Mouse (Mus musculus) c-Kit-negative CD71-positive TER-119-positive erythroid progenitor cells, embryonic 14.5 days (primary cell): ENCODE measurements around the gene Mrpl54.

ENCODE experiments used
- DNase-seq: peaks from one replicate; pipeline ENCODE4 v3.0.0-alpha.2; 2013; ENCODE audit warnings: low read depth, low spot score

Mrpl54 gene

DNA sequence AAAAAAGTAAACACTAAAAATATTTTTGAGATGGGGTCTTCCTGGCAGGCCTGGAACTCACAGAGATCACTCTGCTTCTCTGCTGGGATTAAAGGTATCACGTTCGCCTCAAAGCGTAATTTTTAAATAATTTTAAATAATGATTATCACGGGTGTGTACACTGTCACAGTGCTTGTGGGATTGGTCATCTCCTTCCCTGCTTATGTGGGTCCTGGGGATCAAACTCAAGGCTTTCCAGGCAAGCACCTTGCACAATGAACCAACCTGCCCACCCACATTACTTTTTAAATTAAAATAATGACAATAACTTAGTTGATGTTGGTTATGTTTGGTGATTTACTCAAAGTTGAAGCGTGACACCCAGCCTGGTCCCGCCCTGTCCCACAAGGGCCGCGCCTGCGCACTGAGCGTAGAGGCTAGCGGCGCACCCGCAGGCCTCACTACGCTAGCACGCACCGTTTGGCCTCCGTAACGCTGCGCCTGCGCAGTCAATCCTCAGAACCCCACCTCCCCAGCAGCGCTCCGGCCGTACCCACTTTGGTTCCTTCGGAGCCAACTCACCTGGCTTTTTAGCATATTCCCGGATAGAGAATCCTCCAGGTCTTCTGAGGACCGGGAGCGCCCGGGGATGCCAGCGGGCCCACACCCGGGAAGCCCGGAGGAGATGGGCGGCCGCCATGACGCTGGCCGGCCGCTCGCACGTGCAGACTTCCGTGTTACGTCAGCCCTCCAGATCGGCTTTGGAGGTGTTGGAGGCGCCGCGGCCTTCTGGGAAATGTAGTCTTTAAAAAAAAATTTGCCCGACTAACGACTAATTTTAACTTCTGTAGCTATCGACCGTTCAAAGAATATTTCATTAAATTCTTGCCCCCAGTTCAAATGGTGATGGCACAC, at the start of gene Mrpl54, which contains the start of gene Apba3:
TSS of gene Mrpl54 (minus strand) at position 724 of the 895 bp plus-strand sequence.
TSS of gene Apba3 (plus strand) at position 750 of the 895 bp plus-strand sequence.
- DNase-seq = peak; percentile 97

DNA sequence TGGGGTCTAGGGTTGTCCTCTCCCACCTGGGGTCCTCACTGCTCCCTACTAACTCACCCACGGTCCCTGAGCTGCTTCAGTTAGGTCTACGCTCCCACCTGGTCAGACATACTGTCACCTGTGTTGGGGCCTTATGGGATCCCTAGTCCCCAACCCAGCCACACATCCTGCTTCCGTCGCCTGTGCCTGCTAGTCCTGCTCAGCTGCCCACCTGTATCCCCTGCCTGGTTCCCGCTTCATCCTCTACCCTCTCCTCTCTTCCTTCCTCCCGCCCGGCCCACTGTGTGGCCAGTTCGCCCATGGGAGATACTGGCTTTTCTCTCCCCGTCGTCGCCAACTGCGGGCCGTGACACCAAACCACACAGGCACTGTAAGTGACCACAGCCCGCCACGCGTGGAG, 48.9 kb upstream of the Mrpl54 start:
- DNase-seq = no peak

DNA sequence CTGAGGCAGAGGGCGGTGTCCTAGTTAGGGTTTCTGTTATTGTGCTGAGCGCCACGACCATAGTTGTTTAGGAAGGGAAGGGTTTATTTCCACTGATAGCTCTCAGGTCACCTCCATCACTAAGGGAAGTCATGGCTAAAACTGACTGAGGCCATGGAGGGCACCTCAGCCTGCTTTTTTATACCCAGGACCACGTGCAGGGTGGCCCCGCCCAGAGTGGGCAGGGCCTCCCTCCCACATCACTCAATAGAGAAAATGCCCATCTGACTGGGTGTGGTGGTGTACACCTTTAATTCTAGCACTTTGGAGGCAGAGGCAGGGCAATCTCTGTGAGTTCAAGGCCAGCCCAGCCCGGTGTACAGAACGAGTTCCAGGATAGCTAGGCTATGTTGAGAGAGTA, 47.5 kb upstream of the Mrpl54 start:
- DNase-seq = no peak

DNA sequence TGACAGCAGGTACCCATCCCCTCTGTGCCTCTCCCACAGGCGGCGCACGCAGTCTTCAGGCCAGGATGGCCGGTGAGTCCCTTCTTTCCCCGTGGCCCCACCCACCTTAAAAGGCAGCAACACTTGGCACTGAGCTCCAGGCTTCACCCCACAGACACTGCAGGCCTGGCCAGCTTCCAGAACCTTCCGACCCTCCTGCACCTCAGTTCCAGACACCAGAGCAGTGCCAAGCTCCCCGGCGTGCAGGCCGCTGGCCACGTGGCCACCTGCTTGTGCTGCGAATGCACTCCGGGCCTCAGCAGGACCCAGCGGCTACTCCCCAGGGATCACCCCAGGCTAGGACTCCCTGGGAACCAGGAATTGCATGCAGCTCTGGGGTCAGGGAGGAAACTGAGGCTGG, 46.8 kb upstream of the Mrpl54 start:
- DNase-seq = no peak

DNA sequence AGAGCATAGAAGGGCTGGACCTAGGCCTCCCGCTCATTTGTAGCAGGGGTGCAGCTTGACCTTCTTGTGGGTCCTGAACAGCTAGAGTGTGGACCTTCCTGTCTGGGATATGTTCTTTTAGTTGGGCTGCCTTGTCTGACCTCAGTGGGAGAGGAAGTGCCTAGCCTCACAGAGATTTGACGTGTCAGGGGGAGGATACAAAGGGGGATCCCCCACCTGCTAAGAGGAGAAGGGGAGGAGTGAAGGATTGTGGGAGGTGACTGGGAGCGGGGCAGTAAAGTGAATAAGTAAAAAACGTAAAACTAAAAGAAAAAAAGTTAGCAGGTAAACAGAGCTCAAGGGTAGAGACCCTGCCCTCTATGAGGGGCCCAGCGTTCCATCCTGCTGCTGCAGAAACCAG, 42.8 kb upstream of the Mrpl54 start:
- DNase-seq = no peak

DNA sequence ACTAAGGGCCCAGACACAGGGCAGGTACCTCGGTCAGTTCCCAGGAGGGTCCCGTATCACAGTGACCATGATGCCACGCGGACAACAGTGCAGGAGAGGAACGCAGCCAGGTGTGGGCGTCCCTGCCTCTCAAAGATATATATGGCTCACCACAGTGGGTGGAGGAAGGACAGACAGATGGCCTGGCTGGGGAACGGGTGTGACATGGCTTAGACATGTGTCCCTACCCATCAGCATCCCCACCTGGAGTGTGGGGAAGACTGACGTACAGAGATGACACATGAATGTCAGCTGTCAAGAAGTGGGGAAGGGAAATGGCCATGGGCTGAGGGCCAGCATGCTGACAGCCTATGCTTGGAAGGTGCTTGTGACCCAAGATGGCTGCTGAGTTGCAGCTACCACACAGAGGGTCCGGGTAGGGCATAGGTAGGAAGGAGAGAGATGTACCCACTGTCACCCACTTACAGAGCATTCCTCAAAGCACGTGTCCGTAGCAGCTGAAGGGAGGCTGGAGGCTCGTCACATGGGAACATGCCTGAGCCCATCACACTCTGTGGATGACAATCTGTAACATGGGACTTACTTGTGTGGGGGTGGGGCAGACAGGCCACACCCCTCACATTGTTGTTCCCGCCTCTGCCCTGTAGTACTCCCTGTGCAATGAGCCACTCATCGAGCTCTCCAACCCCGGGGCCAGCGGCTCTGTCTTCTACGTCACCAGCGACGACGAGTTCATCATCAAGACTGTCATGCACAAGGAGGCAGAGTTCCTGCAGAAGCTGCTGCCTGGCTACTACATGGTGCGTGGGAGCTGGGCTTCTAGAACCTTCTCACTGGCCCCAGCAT, 40.3 kb upstream of the Mrpl54 start:
- DNase-seq = no peak

DNA sequence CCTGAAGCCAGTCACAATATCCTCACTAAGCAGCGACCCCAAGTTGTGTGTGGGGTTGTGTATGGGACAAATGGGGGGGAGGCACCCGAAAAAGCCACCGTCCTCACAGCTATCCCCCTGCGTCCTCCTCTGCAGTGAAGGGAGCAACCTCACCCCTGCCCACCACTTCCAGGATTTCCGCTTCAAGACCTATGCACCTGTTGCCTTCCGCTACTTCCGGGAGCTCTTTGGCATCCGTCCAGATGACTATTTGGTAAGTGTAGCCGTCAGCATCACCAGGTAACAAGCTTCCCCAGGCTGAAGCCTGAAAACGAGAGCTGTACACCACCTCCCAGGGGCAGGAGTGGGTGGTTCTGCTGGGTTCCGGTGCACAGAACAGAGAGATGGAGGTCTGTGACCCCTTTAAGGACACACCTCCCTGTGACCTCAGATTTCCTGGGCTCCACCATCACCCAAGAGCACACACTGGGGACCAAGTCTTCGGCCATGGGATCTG, 39.5 kb upstream of the Mrpl54 start:
- no peak for DNase-seq

DNA sequence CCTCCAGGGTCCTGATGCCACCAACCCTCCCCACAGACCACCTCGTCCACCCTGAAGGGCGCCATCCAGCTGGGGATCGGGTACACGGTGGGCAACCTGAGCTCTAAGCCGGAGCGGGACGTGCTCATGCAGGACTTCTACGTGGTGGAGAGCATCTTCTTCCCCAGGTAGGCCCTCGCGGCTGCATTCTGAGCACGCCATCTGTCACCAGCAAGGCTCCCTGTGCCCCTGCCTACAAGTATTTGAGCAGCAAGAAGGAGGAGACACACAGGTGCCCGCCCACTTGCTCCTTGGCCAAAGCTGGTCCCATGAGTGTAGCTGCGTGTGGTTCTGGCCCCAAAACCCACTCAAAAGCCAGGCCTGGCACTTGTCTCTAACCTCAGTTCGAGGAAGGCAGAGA, 38.9 kb upstream of the Mrpl54 start:
- no peak for DNase-seq

DNA sequence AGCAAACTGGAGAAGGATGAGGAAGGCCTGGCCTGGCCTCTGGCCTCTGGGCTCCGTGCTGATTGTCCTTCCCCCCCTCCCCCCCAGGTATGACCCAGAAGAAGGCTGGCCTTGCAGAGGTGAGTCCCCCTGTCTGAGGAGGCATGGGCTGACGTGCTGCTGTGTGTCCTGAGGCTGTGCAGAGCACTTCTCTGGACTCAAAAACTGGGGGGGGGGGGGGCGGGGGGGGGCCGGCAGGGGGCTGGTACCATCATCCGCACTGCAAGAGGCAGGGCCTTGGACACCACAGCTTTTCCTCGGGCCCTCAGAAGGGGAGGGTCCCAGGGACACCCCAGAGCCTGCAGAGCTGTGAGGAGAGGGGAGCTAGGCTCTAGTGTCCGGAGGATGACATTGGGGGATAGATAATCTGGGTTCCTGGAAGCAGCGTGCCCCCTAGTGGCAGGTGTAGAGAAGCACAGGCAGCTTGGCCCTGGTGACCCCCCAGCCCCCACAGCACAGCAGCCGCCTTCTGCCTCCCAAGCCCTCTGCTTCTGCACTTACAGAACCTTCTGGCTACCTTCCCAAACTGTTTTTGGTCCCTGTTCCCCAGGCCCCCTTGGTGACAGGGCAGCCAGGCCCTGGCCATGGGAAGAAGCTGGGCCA, 38.0 kb upstream of the Mrpl54 start:
- peak; percentile 39 for DNase-seq

DNA sequence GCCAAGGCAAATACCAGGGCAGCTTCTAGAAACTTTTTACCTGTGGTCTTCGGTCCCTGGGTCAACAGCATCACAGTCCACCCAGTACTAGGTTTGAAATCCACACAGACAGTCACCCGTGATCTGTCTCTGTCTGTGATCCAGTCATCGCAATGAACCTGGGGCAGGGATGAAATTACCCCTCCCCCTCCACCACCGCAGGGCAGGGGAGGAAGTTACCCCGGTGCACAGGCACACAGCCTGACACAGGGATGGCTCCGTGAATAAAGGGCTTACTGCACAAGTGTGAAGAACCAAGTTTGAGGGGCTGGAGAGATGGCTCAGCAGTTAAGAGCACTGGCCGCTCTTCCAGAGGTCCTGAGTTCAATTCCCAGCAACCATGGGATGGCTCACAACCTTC, 37.0 kb upstream of the Mrpl54 start:
- DNase-seq = no peak

DNA sequence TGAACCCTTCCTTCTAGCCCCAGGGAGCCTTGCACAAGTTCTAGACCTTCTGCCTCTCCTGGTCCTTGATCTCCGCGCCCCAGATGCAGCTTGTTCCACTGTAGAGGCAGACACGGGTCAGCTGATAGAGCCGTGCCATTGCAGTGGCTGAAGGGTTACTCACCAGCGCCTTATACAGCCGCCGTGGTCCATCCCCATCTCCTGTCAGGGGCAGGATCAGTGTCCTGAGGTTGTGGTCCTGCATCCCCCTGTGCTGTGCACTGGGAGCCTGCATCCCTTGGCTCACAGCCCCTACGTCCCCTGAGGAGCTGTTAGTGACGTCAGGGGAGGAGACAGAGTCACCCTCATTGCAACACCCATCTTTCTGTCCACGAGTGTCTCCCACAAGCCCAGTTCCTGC, 36.5 kb upstream of the Mrpl54 start:
- no peak for DNase-seq

DNA sequence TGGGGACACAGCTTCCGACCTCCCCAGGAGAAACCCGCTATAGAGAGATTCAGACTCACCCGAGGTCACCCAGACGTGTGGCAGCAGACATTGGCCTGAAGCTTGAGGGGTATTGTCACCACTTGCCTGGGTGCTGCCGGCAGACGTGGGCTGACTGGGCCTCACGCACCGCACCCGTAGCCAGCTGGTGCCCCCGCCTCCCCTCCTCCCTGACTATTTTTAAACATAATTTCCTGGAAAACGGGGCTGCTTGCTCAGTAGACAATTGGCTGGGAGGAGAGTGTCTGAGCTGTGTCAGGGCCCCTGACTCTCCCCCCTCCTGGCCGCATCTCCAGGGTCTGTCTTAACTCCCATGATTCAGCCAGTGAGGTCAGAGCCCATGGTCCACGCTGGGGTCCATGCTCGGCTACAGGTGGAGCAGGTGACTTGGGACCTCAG, 36.1 kb upstream of the Mrpl54 start:
- DNase-seq = no peak

DNA sequence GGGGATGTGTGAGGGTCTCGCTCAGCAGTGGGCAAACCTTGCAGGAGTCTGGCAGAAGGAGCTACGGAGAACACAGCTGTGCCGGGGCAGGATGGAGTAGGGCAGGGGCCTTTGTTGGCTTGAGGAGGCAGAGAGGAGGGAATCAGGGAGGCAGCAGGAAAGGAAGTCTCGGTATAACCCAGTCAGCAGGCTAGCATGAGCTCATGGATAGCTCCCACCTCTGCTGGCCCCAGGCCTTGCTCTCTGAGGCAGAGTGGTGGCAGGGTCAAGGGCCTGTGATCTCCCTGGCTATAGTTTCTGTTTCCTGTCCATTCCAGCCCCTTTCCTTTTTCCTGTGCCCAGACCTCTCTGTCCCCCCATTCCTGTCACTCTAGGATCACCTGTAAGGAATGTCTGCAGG, 35.6 kb upstream of the Mrpl54 start:
- no peak for DNase-seq

DNA sequence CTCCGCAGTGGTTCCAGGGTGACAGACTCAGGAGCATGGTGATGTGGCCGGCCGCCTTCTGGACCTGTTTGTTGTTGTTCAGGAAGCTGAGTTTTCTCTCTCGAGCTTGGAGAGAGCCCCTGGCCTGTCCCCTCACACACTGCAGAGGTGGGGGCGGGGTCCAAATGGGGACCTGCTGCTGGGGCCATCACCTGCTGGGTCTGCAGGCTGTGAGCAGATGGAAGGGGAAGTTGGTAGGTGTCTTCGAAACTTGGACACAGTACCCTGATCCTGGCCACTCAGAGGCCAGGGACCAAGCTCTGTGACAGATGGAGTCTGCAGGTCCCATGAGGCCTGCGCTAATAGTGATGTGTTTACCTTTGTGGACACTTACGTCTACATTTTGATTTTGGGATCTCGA, 34.6 kb upstream of the Mrpl54 start:
- DNase-seq = no peak

DNA sequence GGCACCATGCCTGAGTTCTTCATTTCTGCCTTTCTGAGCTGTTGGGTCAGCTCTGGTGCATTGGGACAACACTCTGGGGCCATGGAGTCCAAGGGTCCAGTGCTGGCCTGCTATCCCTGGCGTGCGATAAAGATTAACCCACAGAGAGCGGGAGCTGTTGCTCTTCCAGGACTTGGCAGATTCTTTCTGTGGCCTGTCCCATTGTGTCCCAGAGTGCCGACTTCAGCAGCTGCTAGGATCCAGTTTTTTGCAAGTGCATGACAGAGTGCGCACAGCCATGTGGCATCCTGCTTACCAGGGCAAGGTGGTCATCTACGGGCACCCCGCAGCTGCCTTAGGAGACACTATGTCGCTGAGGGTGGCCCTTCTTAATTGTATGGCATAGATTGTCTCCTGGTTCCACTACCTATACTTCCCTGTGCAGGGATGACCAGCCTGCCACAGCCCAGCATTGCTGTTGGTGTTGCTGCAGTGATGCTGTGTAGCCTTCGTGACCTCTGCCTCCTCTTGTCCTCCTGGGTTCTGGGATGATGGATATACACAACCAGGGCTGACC, 33.7 kb upstream of the Mrpl54 start:
- DNase-seq = no peak

DNA sequence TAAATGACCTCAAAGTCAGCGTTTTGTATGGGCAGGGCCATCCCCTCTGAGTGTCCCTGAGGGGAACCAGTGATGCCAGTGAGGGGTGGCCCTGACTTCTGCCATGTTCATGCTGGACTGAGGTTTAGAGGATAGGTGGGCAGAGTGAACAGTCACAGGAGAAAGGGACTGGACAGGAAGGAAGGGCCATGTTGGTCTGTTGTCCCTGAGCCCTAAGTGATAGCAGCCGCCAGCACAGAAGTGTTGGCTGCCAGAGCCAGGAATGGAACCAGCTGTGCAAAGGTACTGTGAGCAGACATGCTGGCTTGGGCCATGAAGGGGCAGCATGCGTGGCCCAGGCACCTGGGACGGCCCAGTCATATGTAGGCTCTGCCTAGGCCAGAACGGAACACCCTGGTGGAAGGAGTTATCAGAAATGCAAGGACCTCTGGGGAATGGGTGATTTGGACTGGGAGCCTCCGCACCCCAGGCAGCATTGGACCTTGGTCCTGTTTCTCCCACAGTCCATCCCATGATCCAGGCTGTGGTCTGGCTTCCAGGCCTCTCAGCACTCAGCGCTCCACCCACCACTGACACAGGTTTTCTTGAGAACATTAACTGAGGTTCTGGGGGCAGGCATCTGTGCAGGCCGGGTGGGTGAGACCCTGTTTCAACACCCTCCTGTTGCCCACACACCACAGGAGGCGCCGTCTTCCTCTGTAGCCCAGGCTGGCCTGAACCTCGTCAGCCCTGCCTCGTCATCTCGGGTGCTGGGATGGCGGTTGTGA, 33.0 kb upstream of the Mrpl54 start:
- no peak for DNase-seq

DNA sequence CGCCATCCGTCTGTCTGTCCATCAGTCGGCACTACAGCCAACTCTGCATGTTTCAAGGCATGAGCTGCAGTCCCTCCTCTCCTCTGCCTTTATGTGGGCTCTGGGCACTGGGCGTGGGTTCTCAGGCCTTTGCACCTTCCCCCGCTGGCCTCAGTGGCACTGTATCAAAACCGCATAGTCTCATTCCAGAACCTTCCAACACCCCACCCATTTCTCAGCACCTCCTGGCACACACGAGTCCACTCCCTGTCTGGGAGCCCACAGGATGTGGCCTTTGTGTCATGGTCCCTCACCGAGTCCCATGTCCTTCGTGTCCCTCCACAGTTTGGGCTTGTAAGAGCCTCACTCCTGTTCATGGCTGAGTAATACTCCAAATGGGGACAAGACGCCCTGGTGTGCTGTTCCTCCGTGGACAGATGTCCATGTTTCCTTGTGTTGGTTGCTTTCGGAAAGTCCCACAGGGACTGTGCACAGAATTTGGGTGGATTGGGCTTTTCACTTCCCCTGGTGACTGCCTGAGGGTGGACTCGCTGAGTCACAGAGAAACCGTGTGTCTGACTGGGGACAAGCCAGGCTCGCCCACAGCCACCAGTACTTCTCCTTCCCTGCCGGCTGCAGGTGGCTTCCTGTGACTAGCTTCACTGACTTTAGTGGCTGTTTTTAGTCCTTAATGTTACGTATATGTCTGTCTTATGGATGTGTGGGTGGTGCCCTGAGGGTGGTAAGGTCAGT, 31.8 kb upstream of the Mrpl54 start:
- no peak for DNase-seq

DNA sequence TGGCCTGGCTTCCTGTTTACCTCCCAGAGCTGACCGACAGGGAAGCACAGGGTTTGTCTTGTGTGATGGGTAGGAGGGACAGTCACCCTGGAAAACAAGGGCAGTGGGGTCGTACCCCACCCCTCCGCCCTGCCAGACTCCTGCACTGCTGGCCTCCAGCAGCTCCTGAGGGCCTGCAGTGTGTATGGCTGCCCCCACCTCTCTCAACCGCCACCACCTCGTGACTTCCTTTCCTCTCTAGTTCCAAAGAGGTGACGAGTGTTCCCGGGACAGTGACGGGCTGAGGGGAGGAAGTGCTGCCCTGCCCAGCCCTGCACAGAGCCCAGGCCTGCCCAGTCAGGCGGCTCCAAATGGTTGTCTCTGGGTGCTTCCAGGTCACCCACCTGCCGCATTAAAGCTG, 31.1 kb upstream of the Mrpl54 start:
- no peak for DNase-seq

DNA sequence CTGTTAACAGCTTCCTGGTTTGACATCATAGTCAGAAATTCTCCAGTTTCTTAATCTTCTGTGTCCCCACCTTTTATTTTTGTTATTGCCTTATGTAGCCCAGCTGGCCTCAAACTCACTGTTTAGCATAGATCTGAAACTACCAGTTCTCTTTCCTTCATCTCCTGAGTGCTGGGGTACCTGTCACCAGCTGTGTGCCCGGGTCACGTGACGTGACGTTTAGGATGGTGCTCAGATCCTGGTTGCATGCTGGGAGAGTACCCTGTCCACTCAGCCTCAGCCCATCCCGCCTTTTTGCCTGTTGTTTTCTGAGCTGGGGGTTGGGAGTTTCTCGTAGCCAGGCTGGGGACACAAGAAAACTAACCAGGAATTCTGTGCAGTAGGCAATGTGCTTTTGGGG, 30.5 kb upstream of the Mrpl54 start:
- DNase-seq = no peak

DNA sequence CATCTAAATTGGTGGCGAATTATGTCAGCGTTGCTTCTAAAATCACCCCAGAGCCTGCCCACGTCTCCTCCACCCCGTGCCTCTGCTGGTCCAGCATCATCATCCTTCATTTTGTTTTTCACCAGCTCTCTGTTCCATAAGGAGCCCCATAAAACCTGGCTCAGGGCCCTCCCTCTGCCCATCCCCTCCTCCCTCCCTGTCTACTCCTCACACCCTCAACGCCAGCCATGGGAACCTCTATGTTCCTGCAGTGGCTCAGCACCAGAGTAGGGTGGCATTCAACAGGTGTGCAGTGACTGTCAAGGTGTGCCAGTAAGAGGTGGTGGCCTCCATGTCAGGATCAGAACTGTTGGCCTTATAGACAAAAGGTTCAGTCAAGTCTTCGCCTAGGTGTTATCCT, 28.5 kb upstream of the Mrpl54 start:
- no peak for DNase-seq
